Mouse (Mus musculus) MEL (cell line): Measurements from ENCODE around the gene Txndc15.

Experiments used
- CTCF ChIP-seq, 3 experiments: IDR thresholded peaks in 2 of 3; conservative IDR thresholded peaks in 1 of 3; 2 replicates each; pipeline ENCODE4 v1.5.1; 2011 to 2012; ENCODE audit warnings: low read length in 3 of 3, low read depth in 2 of 3, mild to moderate bottlenecking in 2 of 3, improper control_type of control experiment in 1 of 3, inconsistent platforms in 1 of 3, mixed read lengths in 1 of 3, moderate library complexity in 1 of 3; ENCODE audit not compliant: control insufficient read depth in 1 of 3, insufficient read depth in 1 of 3, poor library complexity in 1 of 3, severe bottlenecking in 1 of 3
- MXI1 ChIP-seq: IDR thresholded peaks from 2 replicates; pipeline ENCODE4 v1.6.1; 2011; ENCODE audit warnings: mild to moderate bottlenecking, low read depth, low read length, improper control_type of control experiment
- POLR2A ChIP-seq, 2 experiments: IDR thresholded peaks; 2 replicates each; pipeline ENCODE4 v1.6.1; 2011 to 2012; ENCODE audit warnings: low read length in 2 of 2, mild to moderate bottlenecking in 2 of 2, control low read depth in 1 of 2, improper control_type of control experiment in 1 of 2, low read depth in 1 of 2, moderate library complexity in 1 of 2; ENCODE audit not compliant: control insufficient read depth in 1 of 2, insufficient read depth in 1 of 2, poor library complexity in 1 of 2

GRCm38 (mm10) chr13:55732121-55732520 lies 17.7 kb downstream of the Txndc15 start:
- TF ChIP-seq MXI1 (no peak), CTCF (IDR thresholded peaks at IDR 0.05 in 2 of 3, conservative IDR thresholded peaks at IDR 0.05 in 1 of 3; ENCODE audit: control insufficient read depth in 1 of 3, insufficient read depth in 1 of 3, low read depth in 2 of 3, low read length in 3 of 3, poor library complexity in 1 of 3, severe bottlenecking in 1 of 3) (peak in 1 of 3 experiments; percentile 38; a peak in 2 of 6 replicates), POLR2A (IDR thresholded peaks at IDR 0.05; ENCODE audit: control insufficient read depth in 1 of 2, insufficient read depth in 1 of 2, low read depth in 1 of 2, low read length in 2 of 2, poor library complexity in 1 of 2) (0 out of 4 replicates have a peak, but pooled peaks of 1 of the 2 experiments have one; percentile 41)
